Mouse (Mus musculus) layer of hippocampus, adult 11-12 months (tissue): ENCODE results near the gene Fcrls.

Experiments used
- DNase-seq: peaks from one replicate; pipeline ENCODE4 v3.0.0; 2022; ENCODE audit warnings: low spot score

Gene Fcrls

GRCm38 (mm10) chr3:87263436-87263835, at the start of gene Fcrls:
TSS of gene Fcrls (minus strand) at chr3:87263738.
- DNase-seq, result peak; percentile 23

GRCm38 (mm10) chr3:87309922-87310321, 46.4 kb upstream of the Fcrls start:
- DNase-seq, result no peak

GRCm38 (mm10) chr3:87299901-87300300, 36.4 kb upstream of the Fcrls start:
- DNase-seq, result no peak

- no peak for DNase-seq
Measured at GRCm38 (mm10) chr3:87274372-87274771, 10.8 kb upstream of the Fcrls start.

GRCm38 (mm10) chr3:87266581-87266980, 3.0 kb upstream of the Fcrls start:
- DNase-seq, result no peak

GRCm38 (mm10) chr3:87255239-87255638, 8.3 kb downstream of the Fcrls start:
- DNase-seq, result peak; percentile 16

- DNase-seq, result no peak
Measured at GRCm38 (mm10) chr3:87249571-87249970, 14.0 kb downstream of the Fcrls start.

GRCm38 (mm10) chr3:87247292-87247691, 16.2 kb downstream of the Fcrls start:
- DNase-seq, result no peak

- DNase-seq, result peak; percentile 62
Measured at GRCm38 (mm10) chr3:87243654-87244053, 19.9 kb downstream of the Fcrls start.

GRCm38 (mm10) chr3:87240909-87241308, 22.6 kb downstream of the Fcrls start:
- no peak for DNase-seq

- no peak for DNase-seq
Measured at GRCm38 (mm10) chr3:87223636-87224035, 39.9 kb downstream of the Fcrls start.

- DNase-seq, result no peak
Measured at GRCm38 (mm10) chr3:87222346-87222745, 41.2 kb downstream of the Fcrls start.

GRCm38 (mm10) chr3:87215176-87215575, 48.4 kb downstream of the Fcrls start:
- DNase-seq, result no peak

GRCm38 (mm10) chr3:87214221-87214864, 49.2 kb downstream of the Fcrls start:
- DNase-seq, result peak; percentile 41

GRCm38 (mm10) chr3:87206336-87207075, 57.0 kb downstream of the Fcrls start:
- no peak for DNase-seq
